Mouse (Mus musculus): ENCODE measurements around the gene Mcpt8.

DNA sequence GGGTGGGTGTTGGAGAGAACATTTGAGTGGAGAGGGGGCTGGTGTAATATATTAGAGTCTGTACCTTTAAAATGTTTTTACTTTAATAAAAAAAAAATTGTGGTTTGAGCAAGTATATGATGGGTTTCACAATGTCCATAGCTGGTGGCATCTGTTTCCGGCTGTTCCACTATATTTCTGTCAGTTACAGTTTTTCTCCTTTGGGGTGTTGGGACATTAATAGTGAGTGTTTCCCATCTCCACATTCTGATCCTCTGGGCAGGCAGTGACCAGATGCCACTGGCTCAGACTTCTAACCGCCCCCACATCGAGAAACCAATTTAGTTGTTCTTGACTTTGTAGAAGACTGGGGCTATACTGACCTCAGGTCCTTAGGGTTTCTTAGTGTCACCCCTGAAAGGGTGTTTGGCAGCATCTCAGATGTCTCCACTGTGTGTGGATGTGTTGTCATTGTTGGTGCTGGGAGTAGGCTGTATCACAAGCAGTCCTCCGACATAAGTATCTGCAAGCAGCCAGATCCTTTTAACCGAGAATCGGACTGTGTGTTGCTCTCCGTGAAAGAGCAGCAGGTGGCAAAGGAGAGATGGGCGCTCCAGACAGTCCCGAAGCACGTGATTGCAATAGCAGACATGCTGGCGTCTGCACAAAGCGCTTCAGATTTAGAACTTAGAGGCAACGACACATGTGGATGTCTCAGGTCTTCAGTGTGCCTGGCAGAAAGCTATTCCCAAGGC, 20.5 kb upstream of the Mcpt8 start:
- no peak for TF ChIP-seq CTCF (IDR thresholded peaks at IDR 0.05; ENCODE audit: low read depth)
- TF ChIP-seq EP300 (IDR thresholded peaks at IDR 0.05; ENCODE audit: low read depth) = no peak

Measured in heart, postnatal 0 days (tissue).